Mouse (Mus musculus) CH12.LX (cell line): ENCODE measurements around the gene Timmdc1. TPM values are rescaled to one million over a fixed set of nuclear protein-coding genes. Genes with fewer than 3 reads are reported as not detected.

Experiments
- DNase-seq: peaks from one replicate; pipeline ENCODE4 v3.0.0-alpha.2; 2013; ENCODE audit errors: extremely low read depth
- H3K27ac ChIP-seq: 2 replicates; pipeline ENCODE4 v1.5.1; 2012; ENCODE audit warnings: low read depth, mild to moderate bottlenecking, control low read depth, moderate library complexity; ENCODE audit not compliant: insufficient read depth
- H3K27me3 ChIP-seq: replicated peaks from 2 replicates; pipeline ENCODE3; 2012; ENCODE audit warnings: inconsistent platforms
- H3K36me3 ChIP-seq, 2 experiments: replicated peaks in 1 of 2; 2 replicates each; pipeline versions ENCODE3 to v1.6.1; 2012; ENCODE audit warnings: inconsistent platforms in 1 of 2, low read length in 1 of 2, mild to moderate bottlenecking in 1 of 2, mixed read lengths in 1 of 2, moderate library complexity in 1 of 2; ENCODE audit not compliant: control insufficient read depth in 1 of 2, insufficient read depth in 1 of 2
- H3K4me1 ChIP-seq, 2 experiments: 2 replicates each; pipeline ENCODE4 v1.6.1; 2012; ENCODE audit warnings: inconsistent platforms in 1 of 2, moderate library complexity in 1 of 2; ENCODE audit not compliant: insufficient read depth in 2 of 2, control insufficient read depth in 1 of 2
- H3K4me2 ChIP-seq: 2 replicates; pipeline ENCODE4 v1.6.1; 2012; ENCODE audit warnings: low read depth, mild to moderate bottlenecking, control low read depth; ENCODE audit not compliant: poor library complexity, insufficient read depth, severe bottlenecking
- H3K4me3 ChIP-seq, 3 experiments: fragments of 150-350 bp in 1 of 3; sonication (generic) in 1 of 3; replicated peaks in 1 of 3; 2 replicates each; pipeline versions ENCODE3 to v1.5.1; 2011 to 2012; ENCODE audit warnings: low read depth in 2 of 3, low read length in 2 of 3, mild to moderate bottlenecking in 2 of 3, moderate library complexity in 2 of 3, control low read depth in 1 of 3, improper control_type of control experiment in 1 of 3, inconsistent platforms in 1 of 3, mixed read lengths in 1 of 3; ENCODE audit not compliant: poor library complexity in 1 of 3
- H3K79me2 ChIP-seq: replicated peaks from 2 replicates; pipeline ENCODE4 v1.6.1; 2012; ENCODE audit warnings: mild to moderate bottlenecking, moderate library complexity; ENCODE audit not compliant: control insufficient read depth, poor library complexity, insufficient read depth, severe bottlenecking; ENCODE audit errors: extremely low read depth
- H3K9ac ChIP-seq: 2 replicates; pipeline ENCODE4 v1.6.1; 2012; ENCODE audit warnings: low read depth, mild to moderate bottlenecking, control low read depth, moderate library complexity; ENCODE audit not compliant: insufficient read depth
- H3K9me3 ChIP-seq: replicated peaks from 2 replicates; pipeline ENCODE3; 2012; ENCODE audit warnings: low read length, inconsistent platforms, mixed read lengths
- CHD1 ChIP-seq: IDR thresholded peaks from 2 replicates; pipeline ENCODE4 v1.6.1; 2012; ENCODE audit warnings: low read depth, low read length, improper control_type of control experiment, inconsistent platforms
- CHD2 ChIP-seq: IDR thresholded peaks from 2 replicates; pipeline ENCODE4 v1.6.1; 2011; ENCODE audit warnings: low read length, improper control_type of control experiment
- CTCF ChIP-seq, 2 experiments: IDR thresholded peaks in 1 of 2; conservative IDR thresholded peaks in 1 of 2; 2 replicates each; pipeline ENCODE4 v1.5.1; 2011 to 2012; ENCODE audit warnings: low read depth in 2 of 2, low read length in 2 of 2, improper control_type of control experiment in 1 of 2, inconsistent platforms in 1 of 2, mild to moderate bottlenecking in 1 of 2, moderate library complexity in 1 of 2
- E2F4 ChIP-seq: IDR thresholded peaks from 2 replicates; pipeline ENCODE4 v1.6.1; 2011; ENCODE audit warnings: low read depth, low read length, improper control_type of control experiment; ENCODE audit not compliant: insufficient replicate concordance
- HCFC1 ChIP-seq: IDR thresholded peaks from 2 replicates; pipeline ENCODE4 v1.6.1; 2012; ENCODE audit warnings: low read depth, mild to moderate bottlenecking, inconsistent platforms, low read length, improper control_type of control experiment
- JUN ChIP-seq: IDR thresholded peaks from 2 replicates; pipeline ENCODE4 v1.6.1; 2011; ENCODE audit warnings: low read depth, mild to moderate bottlenecking, low read length, improper control_type of control experiment, moderate library complexity; ENCODE audit not compliant: insufficient read depth
- JUND ChIP-seq: conservative IDR thresholded peaks from 2 replicates; pipeline ENCODE4 v1.6.1; 2011; ENCODE audit warnings: low read depth, low read length, improper control_type of control experiment
- KAT2A ChIP-seq: IDR thresholded peaks from 2 replicates; pipeline ENCODE4 v1.6.1; 2012; ENCODE audit warnings: low read length, improper control_type of control experiment, inconsistent platforms; ENCODE audit not compliant: insufficient replicate concordance
- MAZ ChIP-seq: IDR thresholded peaks from 2 replicates; pipeline ENCODE4 v1.6.1; 2012; ENCODE audit warnings: low read depth, mild to moderate bottlenecking, inconsistent platforms, low read length, improper control_type of control experiment, moderate library complexity
- MEF2A ChIP-seq: IDR thresholded peaks from 2 replicates; pipeline ENCODE4 v1.6.1; 2014; ENCODE audit warnings: low read depth, mild to moderate bottlenecking, inconsistent platforms, low read length, improper control_type of control experiment, borderline replicate concordance
- MXI1 ChIP-seq: IDR thresholded peaks from 2 replicates; pipeline ENCODE4 v1.6.1; 2011; ENCODE audit warnings: mild to moderate bottlenecking, low read depth, low read length, improper control_type of control experiment
- NELFE ChIP-seq: IDR thresholded peaks from 2 replicates; pipeline ENCODE4 v1.6.1; 2011; ENCODE audit warnings: low read depth, low read length, improper control_type of control experiment
- NRF1 ChIP-seq: IDR thresholded peaks from 2 replicates; pipeline ENCODE4 v1.6.1; 2014; ENCODE audit warnings: low read depth, mild to moderate bottlenecking, inconsistent platforms, low read length, improper control_type of control experiment, moderate library complexity
- PAX5 ChIP-seq: IDR thresholded peaks from 2 replicates; pipeline ENCODE4 v1.6.1; 2012; ENCODE audit warnings: low read length, inconsistent platforms, mixed read lengths
- POLR2AphosphoS2 ChIP-seq: IDR thresholded peaks from 2 replicates; pipeline ENCODE4 v1.6.1; 2011; ENCODE audit warnings: low read depth, low read length, improper control_type of control experiment
- SIN3A ChIP-seq: IDR thresholded peaks from 2 replicates; pipeline ENCODE4 v1.6.1; 2012; ENCODE audit warnings: low read length, improper control_type of control experiment, inconsistent platforms
- SMC3 ChIP-seq: IDR thresholded peaks from 2 replicates; pipeline ENCODE4 v1.6.1; 2011; ENCODE audit warnings: low read depth, low read length, improper control_type of control experiment
- TCF12 ChIP-seq: IDR thresholded peaks from 2 replicates; pipeline ENCODE4 v1.6.1; 2014; ENCODE audit warnings: low read depth, mild to moderate bottlenecking, inconsistent platforms, low read length, improper control_type of control experiment
- USF2 ChIP-seq: conservative IDR thresholded peaks from 2 replicates; pipeline ENCODE4 v1.6.1; 2011; ENCODE audit warnings: low read depth, low read length, improper control_type of control experiment
- ZNF384 ChIP-seq: IDR thresholded peaks from 2 replicates; pipeline ENCODE4 v1.6.1; 2012; ENCODE audit warnings: low read depth, low read length, improper control_type of control experiment, inconsistent platforms
- dilution Hi-C: fragments of 300-500 bp; cut with MboI; formaldehyde crosslinking; loops from 2 replicates; pipeline ENCODE4 v1.14.3; 2020; ENCODE audit warnings: low sequenced_read_pairs; ENCODE audit not compliant: extremely low pct_unique_long_range_greater_than_20kb, extremely low pct_ligation_motif_present
- in situ Hi-C: fragments of 300-500 bp; cut with MboI; formaldehyde crosslinking; loops from 3 replicates; pipeline ENCODE4 v1.14.3; 2019; ENCODE audit warnings: low sequenced_read_pairs, low pct_ligation_motif_present, low pct_unique_long_range_greater_than_20kb, mixed read lengths
- polyA plus RNA-seq: library from polyadenylated mRNA; unstranded; fragments of >175 nt; gene quantifications from 2 replicates; pipeline ENCODE4 v1.2.1, GENCODE M21; 2012; ENCODE audit warnings: low read depth; ENCODE audit not compliant: insufficient read length
- total RNA-seq, 2 experiments: library from RNA; depleted of rRNA; stranded (reverse); fragments of 300-350 nt in 1 of 2; fragments of >200 nt in 1 of 2; gene quantifications; 2 replicates each; pipeline ENCODE4 v1.2.3; 2012 to 2014

Gene Timmdc1
- total and polyA plus RNA-seq, 3 experiments, result 32.5 to 49.7 (median 45.1) TPM

- TF ChIP-seq KAT2A, result peak; percentile 77; the same call in 1 of the 2 replicates
Observed at GRCm38 (mm10) chr16:38522129-38523084, at the start of gene Timmdc1 (continued).

GRCm38 (mm10) chr16:38571481-38571880, 49.0 kb upstream of the Timmdc1 start:
- dilution Hi-C loops, result no loop called here
- H3K9ac ChIP-seq, result no peak overlapping the region
- H3K4me1 ChIP-seq, result no peaks in the 10 kb centered on the region
- no peak overlapping the region for H3K27ac ChIP-seq
- in situ Hi-C loops, result no loop called here
- H3K36me3 ChIP-seq, result peaks cover 56 to 87% of the 10 kb centered on the region in 2 experiments
- no peaks in the 10 kb centered on the region for H3K9me3 ChIP-seq
- H3K4me2 ChIP-seq, result no peak overlapping the region
- no peak for DNase-seq
- TF ChIP-seq USF2 (no peak), TCF12 (no peak), MEF2A (no peak), PAX5 (no peak), MXI1 (no peak), KAT2A (no peak), CHD2 (no peak), HCFC1 (no peak), ZNF384 (no peak), POLR2AphosphoS2 (no peak), JUN (no peak), E2F4 (no peak), NRF1 (no peak), MAZ (no peak), CHD1 (no peak), CTCF (conservative IDR thresholded peaks at IDR 0.05 in 1 of 2, IDR thresholded peaks at IDR 0.05 in 1 of 2; ENCODE audit: low read depth in 2 of 2, low read length in 2 of 2) (no peak), SIN3A (no peak), SMC3 (no peak), NELFE (no peak), JUND (no peak)
- H3K79me2 ChIP-seq, result peaks cover 40% of the 10 kb centered on the region
- no peaks in the 10 kb centered on the region for H3K27me3 ChIP-seq
- no peak overlapping the region for H3K4me3 ChIP-seq
